Mouse (Mus musculus) lung, adult 2 months (tissue): ENCODE results near the gene Mpv17l.

ENCODE experiments used
- CTCF ChIP-seq: fragments of 200-500 bp; IDR thresholded peaks from 2 replicates; pipeline ENCODE4 v1.5.1; 2011; ENCODE audit warnings: mild to moderate bottlenecking, low read length, control low read depth; ENCODE audit not compliant: insufficient read depth
- POLR2A ChIP-seq: fragments of 200-500 bp; IDR thresholded peaks from 2 replicates; pipeline ENCODE4 v1.6.1; 2011; ENCODE audit warnings: low read depth, mild to moderate bottlenecking, control low read depth, low read length, borderline replicate concordance; ENCODE audit errors: extremely low read depth

DNA sequence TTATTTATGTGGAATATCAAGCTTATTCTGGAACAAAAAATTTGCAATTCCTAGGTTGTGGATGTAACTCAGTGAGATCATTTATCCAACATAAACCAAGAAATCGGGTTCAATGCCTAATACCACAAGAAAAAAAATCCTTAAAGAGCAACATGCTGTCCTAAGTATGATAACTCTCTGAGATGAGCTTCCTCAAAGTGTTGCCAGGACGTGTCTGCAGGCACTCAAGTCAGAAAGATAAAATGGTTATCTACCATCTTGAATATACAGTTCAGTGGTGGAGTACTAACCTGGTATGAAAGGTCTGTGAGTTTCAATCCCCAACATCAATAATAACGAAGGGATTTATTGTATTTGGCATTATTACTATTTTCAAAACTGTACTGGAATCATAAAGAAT is 6.6 kb upstream of the Mpv17l start:
- TF ChIP-seq CTCF = no peak
- TF ChIP-seq POLR2A = no peak
